Mouse (Mus musculus) erythroblast, adult 5-6 weeks (primary cell): ENCODE results near the gene AL732309.1. TPM values are rescaled to one million over a fixed set of nuclear protein-coding genes. Genes with fewer than 3 reads are reported as not detected.

Experiments used
- ATAC-seq: replicated peaks from 2 replicates; pipeline ENCODE4 v1.8.0; 2016; ENCODE audit warnings: moderate number of reproducible peaks, mild to moderate bottlenecking, moderate TSS enrichment, inconsistent platforms; ENCODE audit not compliant: poor library complexity, low FRiP score, severe bottlenecking
- total RNA-seq, 2 experiments: library from RNA; stranded (forward) in 1 of 2; stranded (reverse) in 1 of 2; fragments of 150-400 nt in 1 of 2; fragments of 200-764, 138-1000 nt in 1 of 2; gene quantifications; 2 replicates each; pipeline versions ENCODE4 v1.2.3 to v1.2.4; 2015 to 2017; ENCODE audit warnings: low replicate concordance in 2 of 2

The AL732309.1 gene
- total RNA-seq (2015; ENCODE audit: low replicate concordance): 2.1 and 3.3 TPM in 2 replicates
- 1.6 TPM in 1 of 2 replicates, not detected in the other for total RNA-seq (2017; ENCODE audit: low replicate concordance)

DNA sequence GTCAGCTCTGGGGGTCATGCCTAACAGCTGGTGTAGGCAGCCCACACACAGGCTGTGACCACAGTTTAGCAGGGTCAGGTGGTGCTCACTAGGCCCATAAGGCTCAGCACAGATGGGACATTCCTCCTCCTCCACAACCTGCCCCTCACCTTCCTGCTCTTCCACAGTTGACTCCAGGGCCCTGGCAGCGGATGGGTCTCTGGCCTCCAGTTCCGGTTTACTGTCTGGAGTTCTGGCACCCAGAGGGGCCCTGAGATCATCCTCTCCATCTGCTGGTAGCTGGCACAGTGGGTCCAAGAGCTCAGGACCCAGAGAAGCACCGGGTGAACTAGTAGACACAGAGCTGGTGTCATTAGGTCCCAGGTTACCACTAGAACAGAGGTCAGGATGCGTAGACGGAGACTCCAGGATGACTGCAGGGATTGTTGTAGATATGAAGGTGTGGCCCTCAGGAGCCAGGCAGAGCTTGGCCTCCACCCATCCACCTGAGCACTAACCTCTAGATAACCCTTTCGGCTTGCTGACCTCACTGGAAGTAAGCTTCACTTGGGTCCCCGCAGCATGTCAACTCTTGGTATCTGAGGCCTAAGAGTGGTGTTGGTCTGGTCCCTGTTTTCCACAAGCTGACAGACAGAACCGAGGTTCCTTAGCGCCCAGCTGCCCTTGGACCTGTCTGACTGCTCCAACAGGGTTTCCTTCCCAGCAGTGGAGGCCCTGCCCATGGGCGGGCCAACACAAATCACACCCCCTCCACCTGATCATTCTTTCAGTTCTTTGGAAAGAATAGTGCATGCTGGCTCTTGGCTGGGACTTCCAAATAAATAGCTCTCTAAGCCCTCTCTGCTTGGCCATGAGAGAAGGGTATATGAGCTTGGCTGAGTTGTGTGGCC, at the start of gene AL732309.1:
TSS of gene AL732309.1 (minus strand) at position 681 of the 890 bp plus-strand sequence.
- ATAC-seq: no peak

DNA sequence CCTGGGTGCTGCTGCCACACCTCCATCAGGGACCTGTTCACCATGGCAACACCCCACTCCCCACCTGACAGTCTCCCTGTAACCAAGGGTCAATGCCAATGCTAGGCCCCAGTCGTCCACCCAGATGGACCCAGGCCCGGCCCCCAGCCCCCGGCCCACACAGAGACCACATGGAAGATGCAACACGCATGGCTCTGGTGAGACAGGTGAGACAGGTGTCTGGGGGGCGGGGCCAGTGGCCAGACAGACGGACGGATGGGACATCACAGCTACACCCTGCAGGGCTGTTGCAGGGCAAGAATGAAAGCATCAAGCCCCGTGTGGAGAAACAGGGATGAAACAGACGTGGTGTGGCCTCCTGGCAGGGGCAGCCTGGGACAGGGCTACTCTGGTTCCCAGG, 47.0 kb upstream of the AL732309.1 start:
- no peak for ATAC-seq

DNA sequence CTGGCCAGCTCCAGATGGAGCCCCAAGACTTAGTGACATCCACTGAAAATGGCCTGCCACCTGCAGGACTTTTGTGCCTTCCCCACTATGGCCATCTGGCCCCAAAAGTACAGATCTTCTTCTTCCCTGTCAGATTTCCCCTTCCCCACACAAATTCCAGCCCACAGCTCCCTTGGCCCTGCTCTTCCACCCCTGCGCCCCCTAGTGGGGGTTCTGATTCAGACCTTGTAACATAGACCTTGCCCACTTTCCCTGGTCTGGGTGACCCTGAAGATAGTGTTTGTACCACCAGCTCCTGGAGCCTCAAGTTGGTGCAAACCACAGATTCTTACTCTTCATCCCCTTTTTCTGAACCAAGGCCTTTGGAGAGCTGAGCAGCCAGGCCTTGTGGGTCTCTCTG, 46.2 kb upstream of the AL732309.1 start:
- peak; percentile 58; the same call in 1 of the 2 replicates for ATAC-seq

DNA sequence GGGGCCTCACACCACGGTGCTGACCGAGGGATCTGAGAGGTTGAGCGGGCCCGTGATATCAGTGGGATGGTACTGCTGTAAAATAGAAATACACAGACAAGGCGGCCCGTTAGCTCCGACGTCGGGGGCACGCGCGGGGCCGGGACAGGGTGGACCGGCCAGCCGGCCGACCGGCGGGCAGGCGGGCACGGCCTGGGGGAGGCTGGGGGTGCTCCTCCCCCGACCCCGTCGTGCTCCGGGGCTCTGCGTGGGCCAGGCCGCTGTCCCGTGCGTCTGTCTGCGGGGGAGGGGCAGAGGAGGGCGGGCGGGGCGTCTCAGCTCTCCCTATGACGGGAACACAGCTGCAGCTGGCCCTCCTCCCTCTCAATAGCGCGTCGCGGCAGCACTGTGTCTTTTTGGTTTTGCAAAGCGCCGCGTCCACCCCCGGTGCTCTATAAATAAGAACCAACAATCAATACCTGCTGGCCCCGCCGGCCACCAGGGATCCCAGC, 45.4 kb upstream of the AL732309.1 start:
- no peak for ATAC-seq

DNA sequence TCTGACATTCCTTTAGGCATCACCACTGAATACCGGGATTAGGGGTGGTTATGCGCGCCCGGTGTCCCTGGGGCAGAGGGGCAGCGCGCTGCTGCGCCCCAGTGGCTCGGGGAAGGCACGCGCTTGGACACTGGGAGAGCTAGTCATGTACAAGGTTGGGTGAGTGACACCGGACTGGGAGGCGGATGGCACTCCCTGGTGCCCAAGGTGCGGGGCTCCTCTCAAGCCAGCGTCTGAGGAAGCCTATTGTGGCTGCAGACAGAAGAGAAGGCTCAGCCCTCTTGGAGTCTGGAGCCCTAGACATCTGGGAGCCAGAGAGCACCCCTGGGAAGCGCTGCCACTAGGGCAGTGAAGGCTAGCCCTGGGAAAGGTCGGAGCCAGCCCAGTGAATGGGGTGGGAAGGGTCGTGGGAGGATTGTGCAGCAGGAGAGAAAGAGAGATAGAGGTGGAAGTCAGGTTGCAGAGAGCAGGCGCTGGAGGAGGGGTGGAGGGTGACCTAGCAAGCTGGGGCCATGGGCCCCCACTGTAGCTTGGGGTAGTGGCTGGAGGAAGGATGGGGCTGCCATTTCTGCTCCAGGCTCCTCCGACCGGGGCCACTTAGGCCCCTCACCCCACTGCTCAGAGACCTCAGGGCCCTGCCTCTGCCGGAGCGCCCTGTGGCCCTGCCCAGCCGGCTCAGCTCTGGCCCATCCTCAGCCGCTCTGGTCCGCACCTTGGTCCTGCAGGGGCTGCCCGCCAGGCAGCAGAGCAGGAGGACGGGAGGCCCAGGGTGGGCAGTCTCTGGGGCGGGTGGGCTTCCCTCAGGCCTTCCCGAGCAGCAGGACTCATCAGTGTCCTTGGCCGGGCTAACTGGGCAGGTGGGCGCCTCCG, 44.8 kb upstream of the AL732309.1 start:
- no peak for ATAC-seq

DNA sequence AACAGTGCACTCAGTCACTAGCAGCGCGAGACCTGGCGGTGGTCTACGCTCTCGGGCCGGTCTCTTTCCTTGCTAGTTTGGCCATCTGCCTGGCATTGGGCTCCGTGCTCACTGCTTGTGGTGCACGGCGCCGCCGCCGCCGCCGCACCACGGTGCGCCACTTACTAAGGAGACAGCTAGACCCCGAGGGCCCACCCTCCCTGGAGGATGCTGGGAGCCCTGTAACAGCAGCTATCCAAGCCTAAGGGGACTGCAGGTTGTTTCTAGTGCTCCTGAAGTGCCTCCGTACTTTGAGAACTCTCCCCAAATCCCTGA, 44.1 kb upstream of the AL732309.1 start:
- no peak for ATAC-seq

DNA sequence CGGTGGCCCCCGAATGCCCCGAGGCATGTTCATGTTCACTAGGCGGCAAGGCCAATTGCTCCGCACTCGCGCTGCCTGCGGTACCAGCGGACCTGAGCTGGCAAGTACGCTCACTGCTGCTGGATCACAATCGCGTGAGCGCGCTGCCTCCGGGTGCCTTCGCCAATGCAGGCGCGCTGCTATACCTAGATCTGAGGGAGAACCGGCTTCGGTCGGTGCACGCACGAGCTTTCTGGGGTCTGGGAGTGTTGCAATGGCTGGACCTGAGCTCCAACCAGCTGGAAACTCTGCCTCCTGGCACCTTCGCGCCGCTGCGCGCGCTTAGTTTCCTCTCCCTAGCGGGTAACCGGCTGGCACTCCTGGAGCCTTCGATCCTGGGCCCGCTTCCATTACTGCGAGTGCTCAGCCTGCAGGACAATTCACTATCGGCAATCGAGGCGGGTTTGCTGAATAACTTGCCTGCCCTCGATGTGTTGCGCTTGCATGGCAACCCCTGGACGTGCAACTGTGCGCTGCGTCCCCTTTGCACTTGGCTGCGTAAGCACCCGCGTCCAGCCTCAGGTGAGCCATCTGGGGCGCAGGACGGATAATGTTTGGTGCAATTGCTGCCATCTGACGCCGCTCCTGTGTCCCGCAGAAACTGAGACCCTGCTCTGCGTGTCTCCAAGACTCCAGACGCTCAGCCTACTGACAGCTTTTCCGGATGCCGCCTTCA, 43.6 kb upstream of the AL732309.1 start:
- no peak for ATAC-seq

DNA sequence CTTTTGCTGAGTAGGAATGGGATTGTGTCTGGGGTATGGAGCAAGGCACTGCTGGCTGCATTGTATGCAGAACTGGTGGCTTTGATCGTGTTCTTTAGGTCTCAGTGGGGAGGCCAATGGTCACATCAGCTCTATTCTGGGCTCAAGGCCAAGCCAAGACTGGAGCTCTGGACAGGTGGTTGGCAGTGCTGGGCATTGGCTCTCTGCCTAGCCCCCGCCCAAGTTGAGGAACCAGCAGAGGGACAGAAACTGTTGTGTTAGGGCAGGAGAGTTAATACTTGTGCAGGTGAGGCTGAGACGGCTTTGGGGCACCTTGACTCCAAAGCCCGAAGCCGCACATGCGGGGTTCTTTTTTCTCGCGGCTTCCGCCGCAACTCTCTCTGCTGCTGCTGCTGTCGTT, 43.0 kb upstream of the AL732309.1 start, which contains the start of gene Lrrc26:
TSS of gene Lrrc26 (plus strand) at position 265 of the 400 bp plus-strand sequence.
- no peak for ATAC-seq

DNA sequence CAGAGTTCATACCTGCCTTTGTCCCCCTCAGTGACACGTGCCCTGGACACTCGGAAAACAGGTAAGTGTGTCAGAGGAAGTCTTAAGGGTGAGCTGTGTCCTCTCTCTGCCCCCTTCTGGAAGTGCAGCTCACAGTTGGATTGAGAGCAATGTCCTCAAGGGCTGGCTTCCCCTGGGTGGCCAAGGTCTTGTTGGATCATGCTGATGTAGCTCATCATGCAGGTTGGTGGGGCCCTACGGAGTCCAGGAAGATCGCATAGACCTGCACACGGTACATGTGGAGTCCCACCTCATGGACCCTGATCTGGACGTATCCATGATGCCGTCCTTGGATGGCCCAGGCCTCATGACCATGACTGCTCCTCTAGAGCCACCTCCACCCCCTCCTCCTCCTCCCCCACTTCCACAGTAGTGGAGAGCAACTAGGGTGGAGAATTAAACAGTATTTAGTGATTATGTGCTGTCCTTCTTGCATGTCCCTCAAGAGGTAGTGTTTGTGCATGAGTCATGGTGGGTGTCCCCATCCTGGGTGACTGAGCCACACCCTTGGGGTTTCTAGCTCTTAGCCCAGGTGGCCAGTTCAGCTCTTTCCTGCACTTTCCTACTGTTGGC, 42.2 kb upstream of the AL732309.1 start:
- ATAC-seq: no peak

DNA sequence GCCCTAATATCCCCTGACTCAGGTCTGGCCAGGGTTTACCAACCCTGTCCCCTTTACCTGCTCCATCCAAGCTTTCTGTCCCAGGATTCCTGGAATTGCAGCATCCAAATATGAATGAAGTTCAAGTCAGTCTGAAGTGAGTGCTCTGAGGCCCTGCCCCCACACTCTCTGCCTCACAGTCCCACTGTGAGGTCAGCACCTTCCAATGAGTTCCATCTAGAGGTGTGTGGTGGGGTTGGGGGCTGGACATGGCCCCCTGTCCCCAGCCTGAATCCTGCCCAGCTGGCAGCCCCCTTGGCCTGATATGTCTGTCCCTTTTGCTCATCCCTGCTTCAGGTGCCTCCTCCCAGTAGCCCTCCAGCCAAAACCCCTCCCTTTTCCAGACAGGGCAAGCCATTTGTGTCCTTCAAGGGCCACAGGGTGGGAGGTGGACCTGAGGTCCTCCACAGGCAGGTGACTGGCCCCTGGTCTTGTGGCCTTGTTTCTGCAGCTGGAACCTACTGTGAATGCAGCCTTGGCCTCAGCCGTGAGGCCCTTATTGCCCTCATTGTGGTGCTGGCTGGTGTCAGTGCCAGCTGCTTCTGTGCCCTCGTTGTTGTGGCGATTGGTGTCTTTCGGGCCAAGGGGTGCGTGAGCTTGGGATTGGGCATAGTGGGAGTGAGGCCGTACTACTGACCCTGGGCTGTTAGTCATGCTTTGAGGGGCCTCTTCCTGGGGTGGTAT, 41.4 kb upstream of the AL732309.1 start, which contains the start of gene Tmem210:
TSS of gene Tmem210 (plus strand) at position 219 of the 723 bp plus-strand sequence.
- no peak for ATAC-seq

DNA sequence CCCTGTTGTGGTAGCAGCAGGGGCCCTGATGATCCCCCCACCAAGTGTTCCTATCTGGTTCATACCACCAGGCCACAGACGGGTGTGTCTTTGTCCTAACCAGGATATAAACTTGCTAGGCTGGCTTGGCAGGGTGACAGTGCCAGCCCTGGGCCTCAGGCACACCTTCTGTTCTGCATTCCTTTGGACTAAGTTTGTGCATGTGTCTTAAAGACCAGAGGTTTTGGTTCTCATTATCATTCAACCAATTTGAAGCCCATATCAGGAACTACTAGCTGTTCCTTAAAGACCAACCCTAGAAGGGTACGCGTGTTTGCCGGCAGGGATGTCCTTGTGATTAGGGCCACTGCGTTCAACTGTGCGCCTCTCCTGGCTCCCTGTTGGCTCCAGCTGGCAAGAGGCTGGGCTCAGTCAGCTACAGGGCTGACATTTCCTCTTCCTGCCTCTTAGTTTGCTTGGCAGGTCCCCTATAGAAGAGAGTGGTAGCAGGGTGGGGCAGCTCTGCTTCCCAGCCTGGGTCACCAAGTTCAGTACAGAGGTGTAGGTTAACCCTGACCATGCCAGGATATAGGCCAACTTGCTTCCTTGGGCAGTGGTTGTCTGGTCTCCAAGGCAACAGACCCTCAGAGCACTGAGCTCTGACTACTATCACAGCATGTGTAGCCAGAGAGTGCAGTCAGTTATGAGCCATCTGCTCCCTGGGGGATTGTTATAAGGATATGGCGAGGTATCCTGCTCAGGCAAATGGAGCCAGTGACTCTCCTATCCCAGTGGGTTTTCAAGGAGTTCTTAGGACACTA, 40.4 kb upstream of the AL732309.1 start:
- ATAC-seq: no peak

DNA sequence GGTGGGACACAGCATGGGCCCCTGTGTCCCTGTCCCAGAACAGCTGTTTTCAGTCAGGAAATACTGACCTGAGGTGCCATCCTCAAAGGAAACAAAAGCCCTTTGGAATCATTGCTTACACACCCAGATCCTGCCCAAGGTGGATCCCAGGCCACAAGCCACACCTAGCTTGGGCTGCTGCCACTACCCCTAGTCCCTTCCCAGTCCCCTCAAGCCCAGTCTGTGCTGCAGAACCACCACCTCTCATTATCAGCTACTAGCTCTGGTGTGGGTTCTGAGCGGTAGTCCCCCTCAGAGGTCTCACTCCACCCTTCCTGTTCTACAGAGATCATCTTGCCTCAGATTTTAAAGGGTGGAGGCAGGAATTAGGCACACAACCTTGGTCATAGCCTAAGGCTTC, 39.7 kb upstream of the AL732309.1 start:
- ATAC-seq: no peak

DNA sequence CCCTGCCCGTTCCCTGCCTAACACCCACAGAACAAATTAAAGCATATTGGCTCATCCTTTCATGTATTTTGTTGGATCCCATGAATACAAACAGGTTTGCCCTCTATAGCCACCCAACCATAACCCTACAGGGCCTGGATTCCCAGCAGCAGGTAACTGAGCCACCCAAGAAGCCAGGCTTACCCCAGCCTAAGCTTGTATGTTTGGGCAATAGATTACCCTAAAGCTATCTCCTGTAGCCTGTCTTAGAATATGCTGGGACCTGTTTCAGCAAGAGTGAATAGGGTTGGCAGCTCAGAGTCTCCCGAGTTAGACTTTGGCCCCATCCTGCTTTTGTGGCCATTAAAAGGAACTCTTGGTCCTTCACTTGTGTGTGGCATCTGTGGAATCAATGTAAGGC, 38.9 kb upstream of the AL732309.1 start:
- no peak for ATAC-seq

DNA sequence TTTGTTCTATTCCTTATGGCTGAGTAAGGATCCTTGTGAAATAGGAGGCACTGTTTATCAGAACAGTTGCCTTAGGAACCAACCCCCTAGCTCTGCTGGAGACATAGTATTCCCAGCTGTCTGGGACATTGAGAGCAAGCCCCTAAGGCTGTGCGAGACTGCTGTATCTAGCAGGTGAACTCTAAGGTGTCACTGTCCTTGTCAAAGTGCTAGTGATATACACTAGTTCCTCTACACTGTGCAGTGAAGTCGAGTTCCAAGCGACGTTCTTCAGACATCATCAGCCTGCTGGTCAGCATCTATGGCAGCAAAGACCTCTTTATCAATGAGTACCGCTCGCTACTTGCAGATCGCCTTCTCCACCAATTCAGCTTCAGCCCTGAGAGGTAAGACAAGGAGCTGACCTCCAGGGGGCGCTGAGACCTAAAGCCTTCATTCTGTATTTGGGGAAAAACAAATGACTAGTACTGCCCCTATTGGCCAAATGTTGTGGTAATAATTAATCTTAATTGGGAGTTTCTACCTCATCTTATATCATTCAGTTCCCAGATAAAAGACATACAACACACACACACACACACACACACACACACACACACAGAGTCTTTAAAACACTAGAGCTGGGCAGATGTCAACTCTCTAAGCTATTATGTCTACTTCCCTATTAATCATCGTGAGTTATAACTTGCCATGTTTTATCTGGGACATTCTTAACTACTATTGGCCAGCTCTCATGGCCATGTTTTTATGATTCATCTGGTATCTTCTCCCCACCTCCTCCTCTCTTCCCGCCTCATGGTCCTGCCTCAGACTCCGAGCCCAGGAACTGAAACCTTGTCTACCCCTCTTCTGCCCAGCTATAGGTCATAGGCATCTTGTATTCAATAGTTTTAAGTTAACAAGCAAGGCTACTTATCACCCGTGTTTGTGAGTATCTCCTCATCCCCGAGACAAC, 32.5 kb upstream of the AL732309.1 start:
- ATAC-seq: peak; percentile 80

DNA sequence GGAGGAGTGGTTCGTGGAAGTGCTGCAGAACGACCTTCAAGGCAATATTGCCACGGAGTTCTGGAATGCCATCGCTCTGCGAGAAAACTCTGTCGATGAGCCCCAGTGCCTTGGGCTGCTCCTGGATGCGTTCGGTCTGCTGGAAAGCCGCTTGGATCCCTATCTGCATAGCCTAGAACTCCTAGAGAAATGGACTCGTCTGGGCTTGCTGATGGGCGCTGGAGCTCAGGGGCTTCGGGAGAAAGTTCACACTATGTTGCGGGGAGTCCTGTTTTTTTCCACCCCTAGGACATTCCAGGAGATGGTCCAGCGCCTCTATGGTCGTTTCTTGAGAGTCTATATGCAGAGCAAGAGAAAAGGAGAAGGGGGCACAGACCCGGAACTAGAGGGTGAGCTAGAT, 26.3 kb upstream of the AL732309.1 start:
- no peak for ATAC-seq

DNA sequence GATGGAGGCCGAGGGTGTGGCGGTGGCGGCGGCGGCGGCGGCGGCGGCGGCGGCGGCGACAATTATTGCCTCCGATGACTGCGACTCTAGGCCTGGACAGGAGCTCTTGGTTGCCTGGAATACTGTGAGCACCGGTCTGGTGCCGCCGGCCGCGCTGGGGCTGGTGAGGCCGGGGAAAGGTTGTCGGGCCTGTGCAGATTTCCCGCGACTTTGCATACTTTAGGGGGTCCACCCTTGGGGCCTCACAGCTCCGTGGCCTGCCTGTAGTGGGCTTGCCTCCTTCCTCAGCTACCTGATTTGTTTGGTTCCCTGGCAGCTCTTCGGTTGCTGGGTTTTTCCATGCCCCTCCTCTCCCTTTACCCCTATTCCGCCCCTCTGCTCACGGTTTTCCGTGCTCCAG, 25.9 kb upstream of the AL732309.1 start:
- peak; percentile 17 for ATAC-seq
